Mouse (Mus musculus): ENCODE data around the gene Nit1. TPM values are rescaled to one million over a fixed set of nuclear protein-coding genes. Genes with fewer than 3 reads are reported as not detected.
A peak's percentile ranks its signal among the peaks of the same experiment; 100 is the strongest.

Nit1 gene
- polyA plus RNA-seq, 1 experiment from 2014 or later: 33.6 TPM

DNA sequence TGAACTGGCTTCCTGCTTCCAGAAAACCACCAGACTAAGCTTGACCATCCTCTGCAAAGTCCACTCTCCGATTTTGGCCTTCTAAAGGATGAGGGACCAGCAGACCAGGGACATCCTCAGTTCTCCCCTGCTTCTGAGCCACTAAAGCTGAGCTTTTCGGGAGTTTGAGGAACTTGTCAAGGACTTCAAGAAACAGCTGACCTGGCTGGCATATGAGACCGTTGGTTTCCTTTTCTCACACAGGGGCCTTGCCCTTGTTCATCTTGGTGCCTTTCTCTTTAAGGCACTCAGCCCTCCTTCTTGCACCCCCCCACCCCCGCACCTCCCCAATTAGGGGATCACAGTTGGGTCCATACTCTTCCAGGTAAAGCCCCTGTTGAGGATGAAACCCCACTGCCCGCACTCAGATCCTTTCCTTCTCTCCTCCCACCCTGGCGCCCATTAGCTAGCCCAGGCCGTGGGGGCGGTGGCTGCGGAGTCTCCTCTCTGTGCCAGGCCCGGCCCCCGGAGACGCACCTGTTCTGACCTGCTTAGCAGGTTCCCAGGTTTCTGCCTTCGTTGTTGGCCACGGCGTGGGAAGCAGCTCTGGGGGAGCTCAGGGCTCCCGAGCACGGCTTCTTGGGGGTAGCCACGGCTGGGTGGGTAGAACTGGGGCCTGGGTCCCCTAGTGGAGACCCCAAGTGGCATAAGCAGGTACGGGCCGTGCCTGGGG lies 24.6 kb upstream of the Nit1 start, which contains the start of gene Nectin4:
Gene Nectin4, plus strand, starts transcription at position 255 of the 712 bp plus-strand sequence.
- peak within 1 kb of the TSS; percentile 21; the same call in 1 of the 2 replicates for H3K27ac ChIP-seq (replicated peaks)
- H3K9me3 ChIP-seq: no peaks in the 10 kb centered on the region
- 33% methylated on average over 20 of the region's 20 CpGs for WGBS
- H3K4me3 ChIP-seq: peak within 1 kb of the TSS; percentile 29; the same call in 1 of the 2 replicates
- H3K4me1 ChIP-seq: peaks cover 30% of the 10 kb centered on the region
- peak; percentile 51 for DNase-seq (ENCODE audit: low spot score)
- H3K36me3 ChIP-seq (replicated peaks): no peaks in the 10 kb centered on the region
- peaks cover 18% of the 10 kb centered on the region for H3K27me3 ChIP-seq (replicated peaks; ENCODE audit: low read depth, poor library complexity, severe bottlenecking)

DNA sequence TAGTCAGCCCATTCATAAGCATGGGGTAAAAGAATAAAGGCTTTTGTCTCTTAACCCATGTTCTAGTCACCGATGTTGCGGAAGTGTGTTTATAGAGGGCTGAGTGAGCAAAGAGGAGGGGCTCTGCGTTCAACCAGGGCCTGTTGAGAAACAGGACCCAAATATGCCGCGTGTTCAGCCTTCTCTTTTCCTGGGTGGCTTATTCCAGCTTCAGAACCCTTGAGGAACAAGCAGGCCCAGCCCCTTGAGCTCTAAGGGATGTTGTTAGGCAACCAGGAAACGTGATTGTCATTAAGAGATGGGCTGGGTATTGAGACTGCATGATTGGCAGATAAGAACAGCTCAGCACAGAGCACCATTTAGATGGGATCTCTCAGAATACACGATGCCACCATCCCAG lies 20.5 kb upstream of the Nit1 start:
- Histone ChIP-seq H3K27me3 (replicated peaks; ENCODE audit: low read depth, poor library complexity, severe bottlenecking) (peaks cover 4% of the 10 kb centered on the region), H3K36me3 (replicated peaks) (no peaks in the 10 kb centered on the region), H3K9me3 (no peaks in the 10 kb centered on the region), H3K4me1 (peaks cover 11% of the 10 kb centered on the region), H3K4me3 (no peak overlapping the region), H3K27ac (replicated peaks) (no peak overlapping the region)
- no peak for DNase-seq (ENCODE audit: low spot score)
- 70% methylated on average over 7 of the region's 7 CpGs for WGBS

DNA sequence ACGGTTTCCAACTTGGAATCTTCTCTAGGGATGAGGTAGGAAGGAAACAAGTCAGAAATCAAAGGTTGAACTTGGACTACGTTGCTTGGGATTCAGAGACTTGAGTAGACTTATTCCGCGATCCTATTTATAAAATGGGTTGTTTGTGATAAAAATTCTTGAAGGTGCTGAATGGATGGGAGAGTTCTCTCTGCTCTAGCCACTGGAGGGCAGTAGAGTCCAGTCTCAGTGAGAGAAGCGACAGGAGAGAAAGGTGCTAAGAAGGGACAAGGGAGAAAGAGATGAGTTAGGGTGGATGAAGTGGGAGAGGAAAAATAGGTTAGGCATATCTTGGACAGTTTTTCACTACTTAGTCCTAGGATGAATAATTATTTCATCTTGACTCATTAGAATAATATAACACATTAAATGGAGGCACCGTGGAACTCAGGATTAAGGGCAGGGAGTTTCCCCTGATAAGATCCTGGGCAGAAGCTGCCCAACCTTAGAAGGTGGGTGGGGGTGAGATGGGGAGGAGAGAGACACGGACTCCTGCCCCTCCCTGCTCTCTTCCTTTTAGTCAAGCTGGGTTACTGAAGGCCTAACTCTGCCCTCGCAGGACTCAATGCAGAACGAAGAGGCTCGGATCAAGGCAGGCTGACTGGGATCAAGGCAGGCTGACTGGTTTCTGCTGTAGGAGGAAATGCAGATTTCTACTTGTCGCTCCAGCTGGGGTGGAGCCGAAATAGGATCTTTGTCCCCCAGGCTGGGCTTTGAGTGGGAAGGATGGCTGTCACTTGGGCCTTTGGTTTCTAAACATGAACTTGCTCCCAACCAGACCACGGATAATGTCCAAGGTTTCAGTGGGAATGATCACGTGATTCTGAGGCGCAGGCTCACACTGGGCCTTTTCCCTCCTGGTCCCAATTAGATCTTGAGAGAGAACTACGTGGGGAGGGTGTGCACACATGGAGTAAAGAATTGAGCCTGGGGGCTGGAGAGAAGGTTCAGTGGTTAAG lies 16.0 kb upstream of the Nit1 start:
- H3K36me3 ChIP-seq (replicated peaks): peaks cover 31% of the 10 kb centered on the region
- peak overlapping the region; percentile 84 for H3K27ac ChIP-seq (replicated peaks)
- H3K27me3 ChIP-seq (replicated peaks; ENCODE audit: low read depth, poor library complexity, severe bottlenecking): no peaks in the 10 kb centered on the region
- H3K4me1 ChIP-seq: peaks cover 16% of the 10 kb centered on the region
- peak; percentile 71 for DNase-seq (ENCODE audit: low spot score)
- 31% methylated on average over 16 of the region's 16 CpGs for WGBS
- H3K4me3 ChIP-seq: peak overlapping the region; percentile 67
- H3K9me3 ChIP-seq: peaks cover 6% of the 10 kb centered on the region; the same call in 1 of the 2 replicates

DNA sequence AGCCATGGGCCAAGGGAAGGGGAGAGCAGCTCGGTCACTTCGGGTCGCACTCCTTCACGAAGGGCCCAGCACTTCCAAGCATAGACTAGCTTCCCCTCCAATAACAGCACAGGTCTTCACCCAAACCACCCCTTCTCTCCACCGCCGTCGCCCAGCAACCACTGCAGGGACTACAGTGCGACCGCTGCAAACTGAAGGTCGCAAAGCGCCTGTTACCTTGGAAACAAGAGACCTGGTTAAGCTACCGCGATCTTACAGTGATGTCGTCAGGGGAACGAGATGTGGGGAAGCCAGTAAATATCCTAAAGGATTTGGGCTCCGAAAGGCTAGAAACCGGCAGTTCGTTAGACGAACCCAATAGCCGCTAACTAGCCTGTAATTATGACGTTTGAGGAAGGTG lies 15.2 kb upstream of the Nit1 start, which contains the start of gene Klhdc9:
Gene Klhdc9, minus strand, starts transcription at position 143 of the 400 bp plus-strand sequence.
- H3K4me3 ChIP-seq: peak within 1 kb of the TSS; percentile 67
- under 1% methylated on average over 21 of the region's 21 CpGs for WGBS
- H3K27ac ChIP-seq (replicated peaks): peak within 1 kb of the TSS; percentile 84
- H3K36me3 ChIP-seq (replicated peaks): peaks cover 37% of the 10 kb centered on the region
- peaks cover 7% of the 10 kb centered on the region; the same call in 1 of the 2 replicates for H3K9me3 ChIP-seq
- peaks cover 16% of the 10 kb centered on the region for H3K4me1 ChIP-seq
- peak; percentile 95 for DNase-seq (ENCODE audit: low spot score)
- no peaks in the 10 kb centered on the region for H3K27me3 ChIP-seq (replicated peaks; ENCODE audit: low read depth, poor library complexity, severe bottlenecking)

DNA sequence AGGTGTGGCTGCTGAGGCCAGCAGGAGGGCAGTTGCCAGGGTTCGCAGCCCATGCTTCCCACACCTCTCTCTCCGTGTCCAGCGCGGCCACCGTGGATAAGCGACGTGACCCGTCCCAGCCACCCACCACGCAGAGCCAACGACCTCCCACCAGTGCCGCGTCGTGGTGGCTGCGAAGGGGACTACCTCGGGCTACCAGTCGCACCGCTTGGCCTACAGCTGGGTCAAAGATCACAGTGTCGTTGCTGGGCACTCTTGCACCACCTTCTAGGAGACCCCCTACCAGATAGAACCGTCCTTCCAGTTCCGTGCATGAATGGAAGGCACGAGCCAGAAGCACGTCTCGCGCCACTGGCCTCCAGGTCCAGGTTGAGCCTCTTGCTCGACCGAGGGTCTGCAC lies 14.8 kb upstream of the Nit1 start:
- Histone ChIP-seq H3K4me3 (peak overlapping the region; percentile 67), H3K9me3 (peaks cover 7% of the 10 kb centered on the region; the same call in 1 of the 2 replicates), H3K27ac (replicated peaks) (peak overlapping the region; percentile 84), H3K4me1 (peaks cover 16% of the 10 kb centered on the region), H3K36me3 (replicated peaks) (peaks cover 37% of the 10 kb centered on the region), H3K27me3 (replicated peaks; ENCODE audit: low read depth, poor library complexity, severe bottlenecking) (no peaks in the 10 kb centered on the region)
- no peak for DNase-seq (ENCODE audit: low spot score)
- 6% methylated on average over 26 of the region's 26 CpGs for WGBS

DNA sequence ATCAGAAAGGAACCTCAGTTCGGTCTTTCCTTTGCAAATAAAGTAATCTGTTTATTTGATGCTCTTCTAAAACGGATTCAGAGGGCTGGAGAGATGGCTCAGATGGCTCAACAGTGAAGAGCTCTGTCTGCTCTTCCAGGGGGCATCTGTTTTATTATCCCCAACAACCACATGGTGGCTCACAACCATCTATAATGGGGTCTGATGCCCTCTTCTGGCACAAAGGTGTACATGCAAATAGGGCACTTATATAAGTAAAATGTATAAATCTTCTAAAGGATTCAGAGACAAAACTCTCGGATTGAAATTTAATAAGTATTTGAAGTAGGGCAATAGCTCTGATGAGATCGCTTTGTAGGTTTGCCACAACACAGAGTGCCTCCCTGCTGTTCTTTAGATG lies 13.0 kb upstream of the Nit1 start:
- 79% methylated on average over 4 of the region's 4 CpGs for WGBS
- H3K4me3 ChIP-seq: no peak overlapping the region
- DNase-seq (ENCODE audit: low spot score): no peak

DNA sequence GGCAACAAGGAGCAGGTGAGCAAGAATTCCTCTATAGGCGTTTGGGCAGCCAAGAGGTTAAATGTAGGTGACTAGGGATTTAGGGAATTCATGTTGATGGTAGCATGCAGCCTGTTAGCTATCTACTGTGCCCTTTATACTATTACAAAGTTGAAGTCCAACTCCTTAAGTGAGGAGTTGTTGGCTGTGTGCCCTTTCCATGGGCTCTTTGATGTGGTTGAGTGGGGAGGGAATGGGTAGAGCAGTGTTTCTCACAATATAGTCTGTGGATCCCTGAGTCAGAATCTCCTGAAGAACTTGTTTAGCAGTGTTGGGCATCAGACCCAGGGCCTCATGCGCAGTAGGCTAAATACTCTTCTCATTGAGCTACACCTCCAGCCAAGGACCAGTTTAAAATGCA lies 11.4 kb upstream of the Nit1 start:
- 90% methylated on average over 2 of the region's 2 CpGs for WGBS
- H3K27ac ChIP-seq (replicated peaks): no peak overlapping the region
- peaks cover 16% of the 10 kb centered on the region for H3K4me1 ChIP-seq
- DNase-seq (ENCODE audit: low spot score): no peak
- H3K4me3 ChIP-seq: no peak overlapping the region
- H3K36me3 ChIP-seq (replicated peaks): peaks cover 37% of the 10 kb centered on the region
- H3K27me3 ChIP-seq (replicated peaks; ENCODE audit: low read depth, poor library complexity, severe bottlenecking): no peaks in the 10 kb centered on the region
- H3K9me3 ChIP-seq: peaks cover 7% of the 10 kb centered on the region; the same call in 1 of the 2 replicates

More for the DNA sequence above, 13.0 kb upstream of the Nit1 start:
- peaks cover 37% of the 10 kb centered on the region for H3K36me3 ChIP-seq (replicated peaks)
- H3K9me3 ChIP-seq: peaks cover 7% of the 10 kb centered on the region; the same call in 1 of the 2 replicates
- peaks cover 16% of the 10 kb centered on the region for H3K4me1 ChIP-seq
- H3K27me3 ChIP-seq (replicated peaks; ENCODE audit: low read depth, poor library complexity, severe bottlenecking): no peaks in the 10 kb centered on the region
- no peak overlapping the region for H3K27ac ChIP-seq (replicated peaks)

DNA sequence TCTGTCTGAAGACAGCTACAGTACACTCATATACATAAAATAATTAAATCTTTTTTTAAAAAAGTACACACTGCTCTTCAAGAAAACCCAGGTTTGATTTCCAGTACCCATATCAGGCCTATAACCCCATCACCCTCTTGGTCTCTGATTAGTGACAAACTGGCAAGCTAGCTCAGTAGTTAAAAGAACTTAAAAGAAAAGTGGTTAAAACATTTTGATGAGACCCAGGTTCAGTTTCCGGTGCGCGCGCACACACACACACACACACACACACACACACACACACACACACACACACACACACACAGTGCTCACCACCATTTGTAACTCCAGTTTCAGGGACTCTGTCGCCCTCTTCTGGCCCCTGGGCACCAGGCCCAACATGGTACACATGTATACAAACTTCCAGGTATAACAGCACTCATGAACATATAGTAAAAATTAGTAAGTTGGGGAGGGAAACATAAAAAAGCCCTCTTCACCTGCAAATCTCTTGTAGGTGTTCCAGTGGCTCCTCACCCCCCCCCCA lies 10.4 kb upstream of the Nit1 start:
- peak; percentile 34 for DNase-seq (ENCODE audit: low spot score)
- Histone ChIP-seq H3K27me3 (replicated peaks; ENCODE audit: low read depth, poor library complexity, severe bottlenecking) (no peaks in the 10 kb centered on the region), H3K4me1 (peaks cover 11% of the 10 kb centered on the region), H3K36me3 (replicated peaks) (peaks cover 37% of the 10 kb centered on the region), H3K9me3 (peaks cover 7% of the 10 kb centered on the region; the same call in 1 of the 2 replicates), H3K4me3 (no peak overlapping the region), H3K27ac (replicated peaks) (no peak overlapping the region)
- WGBS: 78% methylated on average over 5 of the region's 5 CpGs

DNA sequence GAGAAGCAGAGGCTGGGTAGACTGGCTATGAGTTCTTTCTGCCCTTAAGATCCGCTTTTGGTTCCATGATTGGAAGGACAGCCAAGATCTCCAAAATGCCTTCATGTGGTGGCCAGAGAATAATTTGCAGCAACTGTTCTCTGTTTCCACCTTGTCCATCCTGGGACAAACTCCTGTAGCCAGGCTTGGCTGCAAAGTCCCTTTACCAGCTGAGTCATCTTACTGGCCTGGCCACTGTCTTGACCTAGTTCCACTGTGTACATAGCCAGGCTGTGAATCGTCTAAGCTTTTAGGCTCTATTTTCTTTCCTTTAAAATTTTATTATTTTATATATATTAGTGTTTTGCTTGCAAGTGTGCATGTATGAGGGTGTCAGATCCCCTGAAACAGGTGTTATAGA lies 3.8 kb upstream of the Nit1 start:
- Histone ChIP-seq H3K4me3 (no peak overlapping the region), H3K27me3 (replicated peaks; ENCODE audit: low read depth, poor library complexity, severe bottlenecking) (no peaks in the 10 kb centered on the region), H3K9me3 (peaks cover 5% of the 10 kb centered on the region; the same call in 1 of the 2 replicates), H3K36me3 (replicated peaks) (peaks cover 18% of the 10 kb centered on the region), H3K27ac (replicated peaks) (no peak overlapping the region), H3K4me1 (peaks cover 25% of the 10 kb centered on the region)
- no peak for DNase-seq (ENCODE audit: low spot score)
- 98% methylated on average over 2 of the region's 2 CpGs for WGBS

DNA sequence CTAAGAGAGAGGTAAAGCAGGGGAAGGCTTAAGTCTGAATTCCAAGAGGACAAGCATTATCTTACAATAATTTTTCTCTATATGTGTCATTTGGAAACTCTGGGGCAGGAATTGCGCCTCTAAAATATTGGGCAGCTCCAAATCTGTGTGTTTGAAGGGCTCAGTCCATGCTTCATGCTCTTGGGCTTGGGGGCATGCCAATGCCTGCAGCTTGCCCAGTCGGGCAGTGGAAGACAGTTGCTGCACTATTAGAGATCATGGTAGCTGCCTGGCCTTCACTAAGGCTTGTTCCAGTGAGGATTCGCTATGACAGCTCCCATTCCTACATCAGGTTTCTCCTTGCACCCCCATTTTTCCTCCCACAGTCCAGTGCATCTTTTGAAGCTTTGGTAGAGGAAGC lies 3.2 kb upstream of the Nit1 start:
- Histone ChIP-seq H3K27me3 (replicated peaks; ENCODE audit: low read depth, poor library complexity, severe bottlenecking) (no peaks in the 10 kb centered on the region), H3K27ac (replicated peaks) (no peak overlapping the region), H3K36me3 (replicated peaks) (peaks cover 21% of the 10 kb centered on the region), H3K4me1 (peaks cover 29% of the 10 kb centered on the region), H3K9me3 (peaks cover 5% of the 10 kb centered on the region; the same call in 1 of the 2 replicates), H3K4me3 (no peak overlapping the region)
- DNase-seq (ENCODE audit: low spot score): no peak
- 93% methylated on average over 3 of the region's 3 CpGs for WGBS

DNA sequence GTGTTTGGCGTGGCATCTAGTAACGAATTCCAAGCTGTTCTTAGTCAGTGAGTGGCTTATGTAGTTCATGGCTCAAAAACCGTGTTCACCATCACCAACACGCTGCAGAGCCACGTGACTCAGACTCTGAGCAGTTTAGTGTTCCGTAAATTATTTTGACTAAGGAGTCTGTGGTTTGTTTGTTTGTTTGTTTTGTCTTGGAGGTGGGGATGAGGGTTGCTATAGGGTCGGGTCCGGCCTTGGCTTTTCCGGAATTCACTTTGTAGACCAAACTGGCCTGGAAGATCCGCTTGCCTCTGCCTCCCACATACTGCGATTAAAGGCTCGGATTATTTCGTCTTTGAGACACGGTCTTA lies 627 bp upstream of the Nit1 start:
- H3K27ac ChIP-seq (replicated peaks): peak overlapping the region; percentile 89
- H3K9me3 ChIP-seq: peaks cover 5% of the 10 kb centered on the region; the same call in 1 of the 2 replicates
- no peak for DNase-seq (ENCODE audit: low spot score)
- H3K36me3 ChIP-seq (replicated peaks): peaks cover 47% of the 10 kb centered on the region
- no peaks in the 10 kb centered on the region for H3K27me3 ChIP-seq (replicated peaks; ENCODE audit: low read depth, poor library complexity, severe bottlenecking)
- peaks cover 29% of the 10 kb centered on the region for H3K4me1 ChIP-seq
- WGBS: 1% methylated on average over 14 of the region's 14 CpGs
- peak overlapping the region; percentile 99 for H3K4me3 ChIP-seq

DNA sequence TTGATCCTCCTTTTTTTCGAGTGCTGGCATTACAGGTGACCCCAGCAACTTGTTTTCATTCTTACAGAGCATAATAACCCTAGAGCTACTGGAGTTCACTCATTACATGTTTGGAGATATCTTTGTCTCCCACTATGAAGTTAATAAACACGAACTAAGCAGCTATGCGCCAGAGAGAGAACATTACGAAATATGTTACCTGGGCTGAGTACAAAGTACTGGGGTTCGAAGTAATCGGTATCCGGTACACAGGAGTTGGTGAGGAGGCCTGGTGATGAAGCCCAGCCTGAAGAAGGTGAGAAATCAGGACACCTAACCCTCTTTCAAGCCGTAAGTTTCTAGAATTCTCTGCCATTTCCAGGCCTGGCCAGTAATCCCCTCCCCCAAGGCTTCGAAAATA lies 731 bp downstream of the Nit1 start:
- peaks cover 5% of the 10 kb centered on the region; the same call in 1 of the 2 replicates for H3K9me3 ChIP-seq
- 78% methylated on average over 9 of the region's 9 CpGs for WGBS
- no peaks in the 10 kb centered on the region for H3K27me3 ChIP-seq (replicated peaks; ENCODE audit: low read depth, poor library complexity, severe bottlenecking)
- peaks cover 29% of the 10 kb centered on the region for H3K4me1 ChIP-seq
- H3K27ac ChIP-seq (replicated peaks): no peak overlapping the region
- peak overlapping the region; percentile 99 for H3K4me3 ChIP-seq
- no peak for DNase-seq (ENCODE audit: low spot score)
- peaks cover 61% of the 10 kb centered on the region for H3K36me3 ChIP-seq (replicated peaks)
